Mouse (Mus musculus): Measurements from ENCODE around the gene Ccdc28a.

- no peak for TF ChIP-seq CTCF (conservative IDR thresholded peaks at IDR 0.05; ENCODE audit: insufficient read depth, insufficient read length, low read depth, low read length)
- TF ChIP-seq POLR2A (IDR thresholded peaks at IDR 0.05; ENCODE audit: low read depth, low read length) = no peak
These were observed 34.9 kb downstream of the Ccdc28a start for GRCm38 (mm10) chr10:18199919-18200318.

Measured in kidney, adult 2 months (tissue).